Mouse (Mus musculus): Measurements from ENCODE around the gene Ubtd1. TPM values are rescaled to one million over a fixed set of nuclear protein-coding genes. Genes with fewer than 3 reads are reported as not detected.

Gene Ubtd1
- total RNA-seq (2022), result 10 to 100 TPM; 17.2 to 23.2 (median 21.2) TPM

- DNase-seq, result no peak
Measured at GRCm38 (mm10) chr19:41981595-41981927, at the start of gene Ubtd1. Ubtd1 (plus strand) TSS chr19:41981763.

- DNase-seq, result no peak
Measured at GRCm38 (mm10) chr19:41932686-41933085, 48.9 kb upstream of the Ubtd1 start.

DNA sequence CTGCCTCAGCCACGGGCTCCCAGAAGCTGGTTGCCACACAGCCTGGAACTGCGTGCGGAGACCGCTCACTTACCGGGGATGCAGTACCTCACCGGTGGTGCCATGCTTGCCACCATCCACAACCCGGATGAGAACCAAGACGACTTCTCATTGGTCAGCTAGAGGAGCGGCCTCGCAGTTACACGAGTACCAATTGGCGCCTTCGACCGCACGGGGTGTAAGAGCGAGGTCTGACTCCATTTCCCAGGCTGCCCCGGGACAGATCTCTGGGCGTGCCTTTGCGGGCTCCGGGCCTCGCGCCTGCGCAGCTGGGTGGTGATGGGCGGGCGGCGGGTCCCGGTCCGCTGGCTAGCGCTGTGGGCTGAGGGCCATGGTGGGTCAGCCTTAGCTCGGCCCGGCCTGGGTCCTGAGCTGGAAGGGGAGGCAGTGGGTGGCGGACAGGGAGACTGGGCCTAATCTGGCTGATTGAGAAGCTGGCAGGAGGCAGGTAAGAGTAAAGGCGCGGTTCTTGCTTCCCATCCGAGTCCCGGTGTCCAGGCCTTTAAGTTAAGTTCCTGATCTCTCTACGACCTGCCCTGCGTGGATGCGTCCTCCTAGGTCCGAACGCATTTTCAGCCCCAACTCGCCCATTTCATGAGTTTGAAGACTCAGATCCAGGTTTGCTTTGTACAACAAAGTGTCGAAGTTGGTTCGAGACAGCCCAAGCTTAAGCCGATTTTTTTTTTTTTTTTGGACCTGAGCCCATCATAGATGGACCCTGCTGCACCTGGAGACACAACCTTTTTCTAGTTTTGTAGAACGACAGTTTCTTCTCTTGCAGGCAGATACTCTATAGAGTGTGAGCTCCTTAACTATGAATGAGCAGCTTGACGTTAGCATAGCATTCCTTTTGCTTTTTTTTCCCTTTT lies 48.1 kb upstream of the Ubtd1 start, which contains the start of the genes Exosc1 and Zdhhc16:
Exosc1 (minus strand) TSS at position 245 of the 908 bp plus-strand sequence.
Zdhhc16 (plus strand) TSS at position 302 of the 908 bp plus-strand sequence.
- DNase-seq, result peak; percentile 98

- no peak for DNase-seq
Measured at GRCm38 (mm10) chr19:41934124-41934523, 47.4 kb upstream of the Ubtd1 start.

DNA sequence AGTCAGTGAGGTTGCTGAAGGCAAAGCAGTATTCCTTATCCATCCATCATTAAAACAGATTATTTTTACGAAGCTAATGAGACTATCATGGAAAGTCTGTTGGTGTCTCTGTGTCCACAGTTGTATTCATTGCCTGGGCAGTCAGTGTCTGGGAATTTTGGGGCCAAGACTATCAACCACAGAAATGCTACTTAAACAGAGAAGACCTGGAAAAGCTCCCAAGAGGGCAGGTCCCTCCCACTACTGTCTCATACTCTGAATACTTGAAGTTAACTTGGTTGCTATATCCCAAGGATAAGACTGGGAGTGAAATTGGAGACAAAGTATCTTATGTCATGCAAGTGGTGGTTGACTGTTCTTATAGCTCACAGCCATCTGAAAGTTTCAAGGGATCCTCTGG lies 45.6 kb upstream of the Ubtd1 start:
- no peak for DNase-seq

GRCm38 (mm10) chr19:41938539-41938938 lies 43.0 kb upstream of the Ubtd1 start:
- DNase-seq, result no peak

DNA sequence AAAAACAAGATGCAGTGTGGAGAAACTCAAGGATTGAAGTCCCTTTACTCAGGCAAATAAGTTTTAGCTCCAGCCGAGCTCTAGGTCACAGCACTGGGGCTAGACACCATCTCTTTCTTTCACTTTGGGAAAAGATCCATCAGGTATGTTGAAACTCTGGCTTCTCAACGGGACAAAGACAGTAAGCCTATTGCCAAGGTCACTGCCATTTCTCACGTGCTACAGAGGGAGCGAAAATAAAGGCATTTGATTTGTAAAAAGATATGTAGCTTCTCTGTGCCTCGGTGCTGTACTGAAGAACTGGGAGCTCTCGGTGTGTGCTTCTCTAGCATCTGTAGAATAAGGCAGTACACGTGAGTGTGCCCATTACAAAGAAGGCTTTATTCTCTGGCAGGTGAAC lies 37.7 kb upstream of the Ubtd1 start:
- no peak for DNase-seq

DNA sequence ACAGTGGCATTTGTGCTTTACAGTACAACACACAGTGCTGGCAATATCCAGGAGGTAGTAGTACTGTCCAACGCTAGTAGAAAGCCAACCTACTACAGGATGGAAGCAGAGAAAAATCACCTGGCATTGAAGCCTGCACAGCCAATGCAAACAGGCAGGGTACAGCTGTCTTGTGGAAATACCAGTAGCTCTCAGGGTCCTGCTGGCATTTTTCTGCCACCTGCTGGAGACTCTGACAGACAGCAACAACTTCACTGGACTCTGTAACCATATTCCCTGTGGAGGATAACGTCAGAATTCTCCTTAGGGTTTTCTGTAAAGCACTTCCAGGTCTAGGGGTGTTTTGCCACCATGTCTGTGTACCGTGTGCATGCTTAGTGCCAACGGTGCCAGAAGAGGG lies 29.3 kb upstream of the Ubtd1 start:
- no peak for DNase-seq

- no peak for DNase-seq
Measured at GRCm38 (mm10) chr19:41953574-41953973, 28.0 kb upstream of the Ubtd1 start.

DNA sequence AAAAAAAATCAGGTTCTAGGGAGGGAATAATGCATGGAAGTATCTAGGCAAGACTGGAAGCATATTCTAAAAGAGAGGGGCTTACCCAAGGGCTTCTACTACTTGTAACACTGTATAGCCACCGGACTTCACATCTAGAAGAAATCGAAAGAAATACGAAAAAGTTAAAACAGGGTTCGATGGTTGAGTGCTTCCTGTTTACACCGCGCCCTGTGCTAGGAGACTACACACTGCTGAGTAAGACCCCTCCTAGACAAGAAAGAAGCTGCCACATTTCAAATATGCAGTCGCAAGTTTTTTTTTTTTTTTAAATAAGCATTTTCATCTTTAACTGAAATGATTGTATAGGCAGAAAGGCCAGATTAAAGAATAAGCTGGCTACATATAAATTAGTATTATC lies 11.9 kb upstream of the Ubtd1 start:
- DNase-seq, result no peak

DNA sequence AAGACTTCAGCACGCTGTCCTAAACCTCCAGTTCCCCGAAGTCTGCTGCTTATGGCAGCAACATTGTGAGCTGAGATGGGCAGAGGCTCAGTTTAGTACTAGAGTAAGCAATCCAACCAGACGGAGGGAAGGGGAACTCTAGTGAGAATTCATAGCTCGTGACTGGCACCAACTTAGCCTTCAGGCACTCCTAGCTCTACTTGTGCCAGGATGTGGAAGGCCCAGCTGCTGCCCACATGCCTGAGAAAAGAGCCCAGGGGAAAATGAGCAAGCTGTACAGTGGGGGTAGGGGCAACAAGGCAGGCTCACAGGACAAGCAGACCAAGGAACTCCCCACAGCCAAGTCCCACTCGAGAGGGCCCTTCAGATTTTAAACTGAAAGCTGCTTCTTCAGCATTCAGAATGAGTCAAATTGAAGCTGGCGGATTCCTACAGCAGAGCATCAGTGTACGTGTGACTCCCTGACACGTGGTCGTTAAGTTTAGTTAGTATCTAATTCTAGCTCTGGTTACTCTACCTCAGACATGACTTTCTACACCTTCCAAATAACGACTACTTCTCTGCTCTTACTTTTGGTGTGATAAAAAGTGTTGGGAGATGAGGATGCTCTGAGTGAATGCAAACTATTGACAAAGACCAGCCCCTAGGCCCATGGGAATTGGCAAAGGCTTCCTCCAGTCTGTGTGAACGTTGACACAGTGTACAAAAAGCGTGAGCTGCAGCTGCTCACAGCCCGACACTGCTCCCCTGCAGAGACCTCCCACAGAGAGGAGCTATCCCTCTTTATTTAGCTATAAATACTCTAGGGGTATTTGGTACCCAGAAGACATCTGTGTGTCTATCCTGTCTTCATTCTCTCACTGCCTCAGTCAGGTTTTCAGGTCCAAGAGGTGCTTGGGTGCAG lies 7.4 kb upstream of the Ubtd1 start:
- DNase-seq, result no peak

DNA sequence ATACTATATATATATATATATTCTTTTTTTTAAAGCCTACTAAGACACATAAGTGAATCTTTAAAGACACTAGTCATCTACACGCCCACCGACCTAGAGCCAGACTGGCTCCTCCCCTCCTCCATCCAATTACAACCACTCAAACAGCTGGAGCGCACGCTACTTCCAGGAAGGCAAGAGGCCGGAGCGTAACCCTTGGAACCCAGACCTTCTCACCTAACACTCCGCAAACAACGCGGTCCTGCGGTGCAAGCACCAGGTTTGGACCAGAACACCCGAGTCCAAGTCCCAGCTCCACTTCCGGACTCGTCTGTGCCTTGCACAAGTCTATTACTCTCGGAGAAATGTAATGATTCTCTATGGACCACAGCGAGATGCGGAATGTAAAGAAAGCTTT lies 1.1 kb upstream of the Ubtd1 start:
- DNase-seq, result no peak

GRCm38 (mm10) chr19:41980819-41981594 lies 556 bp upstream of the Ubtd1 start, which contains the start of gene Mms19:
Mms19 (minus strand) TSS chr19:41981157.
- peak; percentile 99 for DNase-seq

GRCm38 (mm10) chr19:41981931-41982790 lies 598 bp downstream of the Ubtd1 start:
- DNase-seq, result peak; percentile 60

DNA sequence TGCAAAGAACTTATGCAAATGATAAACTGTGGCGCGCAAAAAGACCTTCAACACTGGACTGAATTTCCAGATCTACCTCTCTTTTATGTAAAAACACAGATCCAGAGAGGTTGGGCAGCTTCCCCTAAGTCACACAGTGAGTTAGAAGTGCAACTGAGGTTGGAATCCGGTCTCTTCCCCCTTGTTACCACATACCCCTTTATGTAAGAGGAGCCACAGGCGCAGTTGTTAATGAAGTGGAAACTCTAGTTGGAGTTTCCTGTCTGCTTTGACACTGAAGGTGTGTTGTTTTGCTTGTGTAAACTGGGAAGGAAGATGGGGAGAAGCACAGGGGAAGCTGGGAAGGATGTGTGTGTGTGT lies 1.2 kb downstream of the Ubtd1 start:
- DNase-seq, result no peak

DNA sequence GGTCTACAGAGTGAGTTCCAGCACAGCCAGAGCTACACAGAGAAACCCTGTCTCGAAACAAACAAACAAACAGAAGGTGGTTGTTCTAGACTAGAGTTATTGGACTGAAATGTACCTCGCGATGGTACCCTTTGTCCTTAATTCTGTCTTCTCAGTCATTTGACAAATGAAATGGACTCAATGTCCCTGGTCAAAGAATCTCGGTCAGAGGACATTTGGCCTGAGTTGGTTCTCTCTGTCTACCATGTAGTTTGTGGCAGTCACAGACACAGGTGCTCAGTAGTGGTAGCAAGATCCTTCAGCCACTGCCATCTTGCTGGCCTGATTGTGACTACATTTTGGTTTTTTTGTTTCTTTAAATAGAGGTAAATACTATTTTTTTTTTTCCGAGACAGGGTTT lies 4.4 kb downstream of the Ubtd1 start:
- no peak for DNase-seq

DNA sequence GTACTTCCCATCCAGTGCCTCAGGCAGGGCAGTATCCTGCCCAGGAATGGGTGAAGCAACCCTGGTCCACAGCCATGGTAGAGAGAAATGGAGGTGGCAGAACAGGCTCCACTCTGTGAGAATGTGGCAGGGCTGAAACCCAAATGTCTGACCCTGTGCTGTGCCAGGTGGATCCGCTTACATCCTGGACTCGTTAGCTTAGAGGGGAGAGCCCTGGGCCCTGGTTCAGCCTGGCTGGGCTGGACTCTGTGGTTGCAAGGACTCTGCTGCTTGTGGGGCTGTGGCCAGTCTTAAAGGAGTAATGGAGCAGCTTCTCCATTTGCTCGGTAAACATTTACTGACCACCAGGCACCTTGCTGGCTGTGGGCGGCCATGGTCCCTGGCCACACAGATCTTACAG lies 5.6 kb downstream of the Ubtd1 start:
- no peak for DNase-seq

DNA sequence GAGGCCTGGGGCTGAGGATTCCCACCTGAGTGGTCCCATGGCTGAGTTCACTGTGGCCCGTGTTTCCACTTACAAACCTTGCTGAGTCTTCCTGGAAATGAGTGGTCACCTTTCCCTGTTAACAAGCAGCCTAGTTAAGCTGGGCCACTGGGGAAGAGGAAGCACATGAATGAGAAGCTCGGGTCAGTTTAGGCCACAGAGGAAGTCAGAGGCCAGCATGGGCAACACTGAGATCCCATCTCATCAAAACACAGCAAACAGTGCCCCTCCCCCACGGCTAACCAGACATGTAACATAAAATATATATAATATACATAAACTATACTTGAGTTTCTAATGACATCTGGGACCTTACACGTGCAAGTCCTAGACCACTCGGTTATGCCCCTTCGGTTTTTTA lies 8.2 kb downstream of the Ubtd1 start:
- no peak for DNase-seq

DNA sequence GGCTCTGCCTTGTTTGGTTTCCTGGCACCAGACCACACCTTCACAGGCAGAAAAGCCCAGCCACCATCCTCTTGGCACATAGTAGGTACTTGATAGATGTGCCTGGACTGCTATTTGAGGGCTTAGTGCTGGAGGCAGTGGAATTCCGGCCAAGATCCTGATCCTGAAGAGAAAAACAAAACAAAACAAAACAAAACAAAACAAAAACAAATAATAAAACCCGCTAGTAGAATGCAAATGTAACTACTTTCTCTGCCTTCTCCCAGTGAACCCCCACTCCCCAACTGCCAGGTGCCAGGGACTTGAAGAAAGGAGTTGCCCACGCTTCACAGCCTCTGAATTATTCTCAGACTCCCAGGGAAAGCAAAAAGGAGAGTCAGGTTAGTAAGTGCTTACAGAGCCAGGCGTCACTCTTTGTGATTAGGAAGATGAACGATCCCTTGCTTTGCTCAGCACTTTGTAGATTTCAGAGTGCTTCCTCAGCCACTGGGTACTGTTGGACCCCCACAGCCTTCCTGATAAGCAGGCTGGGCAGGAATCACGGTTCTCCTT lies 10.4 kb downstream of the Ubtd1 start:
- DNase-seq, result no peak

GRCm38 (mm10) chr19:41992971-41993370 lies 11.4 kb downstream of the Ubtd1 start:
- DNase-seq, result no peak

GRCm38 (mm10) chr19:41993484-41993883 lies 11.9 kb downstream of the Ubtd1 start:
- peak; percentile 77 for DNase-seq

All from adrenal gland, adult 8-10 months (tissue).